Mouse (Mus musculus) brain, adult 2 months (tissue): Measurements from ENCODE around the gene Acta2.

Source experiments
- DNase-seq: peaks from one replicate; pipeline ENCODE4 v3.0.0; 2011; ENCODE audit warnings: low read depth, low spot score

Gene Acta2

DNA sequence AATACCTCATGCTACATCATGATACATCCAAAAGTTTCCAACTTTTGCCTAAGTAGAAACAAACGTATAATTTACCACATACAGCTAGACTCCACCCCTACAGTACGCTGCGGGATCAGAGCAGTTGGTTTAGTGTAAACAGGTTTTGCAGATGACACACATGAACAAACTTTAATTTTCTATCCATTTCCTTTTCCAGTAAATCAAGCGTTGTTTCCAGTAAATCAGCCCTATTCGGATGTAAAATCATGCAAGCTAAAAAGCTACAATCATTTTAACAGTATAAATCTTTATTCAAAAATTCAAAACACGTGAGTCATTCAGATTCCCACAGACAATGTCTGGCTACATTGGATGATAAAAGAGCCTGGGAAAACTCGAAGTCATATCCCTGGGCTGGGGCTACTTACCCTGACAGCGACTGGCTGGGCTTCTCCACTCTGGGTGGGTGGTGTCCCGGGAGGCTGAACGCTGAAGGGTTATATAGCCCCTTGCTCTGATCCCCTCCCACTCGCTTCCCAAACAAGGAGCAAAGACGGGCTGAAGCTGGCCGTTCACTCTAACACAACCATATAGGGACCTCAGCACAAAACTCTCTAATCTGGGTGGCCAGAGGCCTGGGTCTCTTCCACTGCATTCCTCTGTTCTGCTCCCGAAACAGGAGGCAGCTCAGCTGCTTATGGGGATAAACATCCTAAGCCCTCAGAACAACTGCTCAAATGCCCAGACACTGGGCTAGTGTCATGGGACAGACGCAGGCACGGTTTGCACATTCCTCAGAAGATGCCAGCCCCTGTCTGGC, at the start of gene Acta2:
TSS of gene Acta2 (minus strand) at position 711 of the 802 bp plus-strand sequence.
- DNase-seq: no peak

GRCm38 (mm10) chr19:34304917-34305316, 49.5 kb upstream of the Acta2 start:
- no peak for DNase-seq

- DNase-seq: no peak
Observed at GRCm38 (mm10) chr19:34300430-34300829, 45.0 kb upstream of the Acta2 start.

GRCm38 (mm10) chr19:34299229-34299628, 43.8 kb upstream of the Acta2 start:
- DNase-seq: no peak

DNA sequence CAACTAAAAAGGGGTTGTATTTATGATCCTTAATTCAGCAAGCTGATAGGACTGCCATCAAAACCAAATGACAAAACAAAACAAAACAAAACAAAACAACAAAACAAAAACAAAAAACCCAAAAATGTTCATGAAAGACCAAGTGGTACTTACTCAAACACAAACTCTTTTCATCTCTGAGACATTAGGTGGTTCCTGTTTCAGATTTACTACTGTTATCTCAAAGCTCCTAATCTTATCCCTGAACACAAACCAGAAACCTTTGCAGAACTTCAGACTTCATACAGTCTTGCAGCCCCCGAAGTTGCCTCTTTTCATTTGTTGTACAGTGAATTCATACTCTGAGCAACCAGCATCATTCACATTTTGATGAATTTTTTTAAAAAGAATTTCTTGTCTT, 43.1 kb upstream of the Acta2 start:
- no peak for DNase-seq

DNA sequence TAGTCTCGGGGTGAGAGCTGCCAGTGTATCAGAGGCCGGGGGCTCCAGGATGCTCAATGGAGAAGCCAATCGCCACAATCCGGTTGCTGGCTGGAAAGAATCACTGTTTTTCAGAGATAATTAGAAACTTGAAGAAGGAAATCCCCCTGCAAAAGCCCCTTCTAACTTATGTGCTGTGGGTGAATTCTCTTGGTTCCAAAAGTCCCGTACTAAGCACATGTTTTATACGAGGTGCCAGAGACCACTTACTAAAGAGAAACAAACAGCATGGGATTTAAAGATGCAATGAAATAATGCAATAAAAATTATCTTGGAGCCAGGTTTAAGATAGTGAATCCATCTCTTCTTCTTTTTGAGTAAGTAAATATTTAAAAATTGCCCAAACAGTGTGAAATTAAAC, 40.1 kb upstream of the Acta2 start:
- DNase-seq: no peak

GRCm38 (mm10) chr19:34293376-34293947, 38.1 kb upstream of the Acta2 start:
- no peak for DNase-seq

GRCm38 (mm10) chr19:34292701-34293100, 37.3 kb upstream of the Acta2 start:
- DNase-seq: no peak

DNA sequence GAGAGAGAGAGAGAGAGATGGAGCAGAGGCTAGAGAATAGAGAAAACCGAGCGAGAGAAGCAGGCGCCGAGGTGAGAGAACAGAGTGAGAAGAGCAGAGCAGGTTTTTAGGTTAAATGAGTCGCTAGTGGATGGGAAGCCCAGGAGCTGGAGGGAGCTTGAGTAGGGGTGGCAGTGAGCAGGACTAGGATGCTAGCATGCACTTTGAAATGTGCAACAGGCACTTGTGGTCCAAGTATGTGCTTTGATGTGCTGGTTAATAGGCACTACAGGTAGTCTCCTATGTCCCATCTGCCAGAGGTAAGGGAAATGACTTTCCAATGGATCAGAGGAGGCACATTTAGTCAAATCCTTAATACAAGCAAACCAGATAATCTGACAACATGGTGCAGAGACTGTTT, 36.6 kb upstream of the Acta2 start:
- DNase-seq: no peak

DNA sequence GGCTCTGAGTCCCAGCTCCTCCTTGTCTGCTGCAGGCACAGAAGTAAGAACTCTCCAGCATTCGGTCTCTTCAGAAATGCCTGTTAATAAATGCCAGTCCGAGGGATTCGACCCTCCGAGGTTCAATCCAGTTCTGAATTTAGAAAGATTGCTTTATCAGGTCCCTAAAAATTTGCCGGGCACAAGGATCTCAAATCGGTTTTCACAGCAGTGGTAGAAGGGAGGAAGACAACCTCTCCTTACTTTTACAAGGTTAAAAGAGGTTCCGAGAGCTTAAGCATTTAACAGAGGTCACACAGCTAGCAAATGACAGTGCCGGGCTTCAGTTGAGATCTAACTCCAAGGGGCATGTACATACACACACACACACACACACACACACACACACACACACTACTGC, 36.0 kb upstream of the Acta2 start:
- no peak for DNase-seq

GRCm38 (mm10) chr19:34290872-34291341, 35.5 kb upstream of the Acta2 start:
- no peak for DNase-seq

GRCm38 (mm10) chr19:34289948-34290789, 34.8 kb upstream of the Acta2 start, which contains the start of gene Fas:
Gene Fas (plus strand): TSS chr19:34290666.
- DNase-seq: peak; percentile 20

GRCm38 (mm10) chr19:34288696-34289095, 33.3 kb upstream of the Acta2 start:
- DNase-seq: no peak

DNA sequence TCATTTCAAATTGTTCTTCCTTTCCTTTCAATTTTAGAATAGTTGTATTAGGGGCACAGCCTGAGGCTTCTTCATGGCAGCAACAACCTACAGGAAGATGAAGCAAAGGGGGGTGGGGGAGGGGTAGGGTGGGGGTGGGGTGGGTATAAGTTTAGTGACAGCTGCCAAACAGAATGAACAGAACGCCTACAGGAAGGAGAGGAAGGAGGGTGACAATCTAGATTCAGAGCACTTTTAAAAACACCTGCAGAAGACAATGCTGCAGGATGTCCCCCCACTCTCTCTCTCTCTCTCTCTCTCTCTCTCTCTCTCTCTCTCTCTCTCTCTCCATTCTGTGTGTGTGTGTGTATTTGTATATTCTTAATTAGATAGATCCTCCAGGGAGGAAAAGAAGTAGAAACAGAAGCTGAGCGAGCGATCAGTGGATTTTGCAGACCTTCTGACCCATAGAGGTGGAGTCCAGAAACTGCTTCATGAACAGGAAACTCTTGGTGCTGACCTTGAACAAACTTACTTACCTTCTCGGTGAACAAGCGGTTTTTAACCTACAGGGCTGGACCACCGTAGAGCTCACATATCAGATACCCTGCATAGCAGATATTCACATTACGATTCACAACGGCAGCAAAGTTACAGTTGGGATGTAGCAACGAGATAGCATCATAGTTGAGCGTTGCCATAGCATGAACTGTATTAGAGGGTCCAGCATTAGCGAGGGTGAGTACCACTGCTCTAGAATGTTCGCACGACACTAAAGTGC, 32.4 kb upstream of the Acta2 start:
- no peak for DNase-seq

DNA sequence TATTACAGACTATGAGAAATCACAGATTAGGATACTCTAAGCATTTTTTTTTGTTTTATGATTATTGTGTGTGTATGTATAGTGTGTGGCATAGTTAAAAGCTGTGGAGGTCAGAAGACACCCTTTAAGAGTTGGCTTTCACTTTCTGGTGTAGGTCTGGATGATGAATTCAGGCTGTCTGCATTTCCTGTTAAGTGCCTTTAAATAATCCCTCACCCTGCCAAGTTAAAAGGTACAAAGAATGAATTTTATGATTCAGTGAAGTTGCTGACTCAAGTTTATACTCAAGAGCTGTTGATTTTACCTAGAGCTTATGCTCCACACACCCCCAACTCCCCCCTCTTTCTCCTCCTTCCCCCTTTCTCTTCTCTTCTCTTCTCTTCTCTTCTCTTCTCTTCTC, 31.8 kb upstream of the Acta2 start:
- DNase-seq: no peak

DNA sequence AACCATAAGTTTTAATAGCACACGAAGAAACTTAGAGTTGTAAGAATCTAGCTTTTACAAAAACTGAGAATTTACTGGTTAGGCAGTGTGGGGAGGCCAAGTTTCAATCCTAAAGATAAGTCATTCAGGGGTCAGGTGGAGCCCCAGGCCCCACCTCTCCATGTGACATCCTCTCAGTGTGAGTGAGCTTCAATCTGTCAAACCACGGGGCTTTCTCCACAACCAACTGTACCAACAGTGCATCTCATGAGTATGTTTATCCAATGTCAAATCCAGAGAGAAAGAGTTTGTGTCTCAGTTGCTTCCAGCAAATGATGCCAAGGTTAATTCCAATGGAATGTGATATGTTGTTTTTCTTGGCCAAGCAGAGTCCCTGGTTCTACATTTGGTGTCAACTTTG, 29.4 kb upstream of the Acta2 start:
- DNase-seq: no peak

- peak; percentile 16 for DNase-seq
Observed at GRCm38 (mm10) chr19:34284383-34284782, 29.0 kb upstream of the Acta2 start.

- DNase-seq: no peak
Observed at GRCm38 (mm10) chr19:34283614-34284013, 28.2 kb upstream of the Acta2 start.

GRCm38 (mm10) chr19:34278078-34278477, 22.7 kb upstream of the Acta2 start:
- DNase-seq: no peak

GRCm38 (mm10) chr19:34273073-34273472, 17.7 kb upstream of the Acta2 start:
- DNase-seq: no peak

GRCm38 (mm10) chr19:34270824-34271464, 15.6 kb upstream of the Acta2 start:
- no peak for DNase-seq
